Mouse (Mus musculus) B cell, adult 67 days (primary cell): ENCODE results near the gene Fndc8. TPM values are rescaled to one million over a fixed set of nuclear protein-coding genes. Genes with fewer than 3 reads are reported as not detected.

Experiments used
- total RNA-seq, 2 experiments: library from RNA; stranded (reverse); gene quantifications; 4 replicates each; pipeline ENCODE4 v1.2.4; 2023

The Fndc8 gene
- total RNA-seq = not detected

GRCm38 (mm10) chr11:82891936-82892335 lies at the start of gene Fndc8:
Gene Fndc8, plus strand, starts transcription at chr11:82892124.

GRCm38 (mm10) chr11:82871031-82871446 lies 20.9 kb upstream of the Fndc8 start, which contains the start of gene Rffl:
Gene Rffl, minus strand, starts transcription at chr11:82871210.

GRCm38 (mm10) chr11:82890342-82890762 lies 1.6 kb upstream of the Fndc8 start, which contains the start of gene Rad51d:
Gene Rad51d, minus strand, starts transcription at chr11:82890614.

GRCm38 (mm10) chr11:82907651-82908607 lies 16.0 kb downstream of the Fndc8 start, which contains the start of gene Nle1:
Gene Nle1, minus strand, starts transcription at chr11:82908411.

GRCm38 (mm10) chr11:82910250-82910649 lies 18.3 kb downstream of the Fndc8 start, which contains the start of gene Unc45b:
Gene Unc45b, plus strand, starts transcription at chr11:82910550.

Other genes starting within 250 kb of the Fndc8 start
- under 1 TPM; 0.30 to 0.78 TPM for gene Cct6b, start 127.8 kb upstream of the Fndc8 start, total RNA-seq
- gene Zfp830, start 127.8 kb upstream of the Fndc8 start, total RNA-seq = 10 to 100 TPM; 37.0 to 44.1 TPM
- gene Lig3, start 111.0 kb upstream of the Fndc8 start, total RNA-seq = 10 to 100 TPM; 29.8 to 35.5 TPM
- 10 to 100 TPM; 24.2 to 24.5 TPM for gene Rffl, start 20.9 kb upstream of the Fndc8 start, total RNA-seq
- gene Rad51d, start 1.5 kb upstream of the Fndc8 start, total RNA-seq = 10 to 100 TPM; 26.0 to 28.6 TPM
- gene Nle1, start 16.3 kb downstream of the Fndc8 start, total RNA-seq = 10 to 100 TPM; 64.0 to 79.8 TPM
- gene Unc45b, start 18.4 kb downstream of the Fndc8 start, total RNA-seq = not detected
- gene Slfn5, start 59.2 kb downstream of the Fndc8 start, total RNA-seq = 10 to 100 TPM; 15.7 to 28.6 TPM
- gene Slfn9, start 99.7 kb downstream of the Fndc8 start, total RNA-seq = 10 to 100 TPM; 18.8 to 32.2 TPM
- gene Slfn8, start 128.7 kb downstream of the Fndc8 start, total RNA-seq = 10 to 100 TPM; 42.6 to 59.3 TPM
- 100 to 1,000 TPM; 130 to 144 TPM for gene Slfn2, start 173.0 kb downstream of the Fndc8 start, total RNA-seq
- 1 to 10 TPM in 1 of 2 experiments, under 1 TPM in 1; 0.98 to 1.1 TPM for gene Slfn1, start 224.7 kb downstream of the Fndc8 start, total RNA-seq